Mouse (Mus musculus) left cerebral cortex, adult 9 months (tissue): ENCODE measurements around the gene Wfikkn1.
A peak's percentile ranks its signal among the peaks of the same experiment; 100 is the strongest.

ENCODE experiments used
- DNase-seq, 2 experiments: peaks; one replicate each; pipeline ENCODE4 v3.0.0; 2022; ENCODE audit warnings: low spot score in 2 of 2

The Wfikkn1 gene

GRCm38 (mm10) chr17:25837533-25837932 is 43.1 kb downstream of the Wfikkn1 start:
- no peak for DNase-seq

- peak in 1 of 2 experiments; percentile 84 for DNase-seq
Measured at GRCm38 (mm10) chr17:25837076-25837410, 43.6 kb downstream of the Wfikkn1 start, which contains the start of gene Rhbdl1. Rhbdl1 (minus strand) TSS chr17:25837295.

- no peak for DNase-seq
Measured at GRCm38 (mm10) chr17:25836397-25837075, 44.1 kb downstream of the Wfikkn1 start.

GRCm38 (mm10) chr17:25835816-25836215 is 44.8 kb downstream of the Wfikkn1 start:
- no peak for DNase-seq

- DNase-seq = no peak
Measured at GRCm38 (mm10) chr17:25835301-25835700, 45.4 kb downstream of the Wfikkn1 start.

- no peak for DNase-seq
Measured at GRCm38 (mm10) chr17:25834595-25835222, 45.9 kb downstream of the Wfikkn1 start.

GRCm38 (mm10) chr17:25833961-25834594 is 46.6 kb downstream of the Wfikkn1 start:
- DNase-seq = no peak

- peak in 1 of 2 experiments; percentile 86 for DNase-seq
Measured at GRCm38 (mm10) chr17:25833291-25833663, 47.4 kb downstream of the Wfikkn1 start, which contains the start of gene Stub1. Stub1 (minus strand) TSS chr17:25833404.

- DNase-seq = peak; percentile 98 to 99
Measured at GRCm38 (mm10) chr17:25832436-25833290, 48.0 kb downstream of the Wfikkn1 start.

GRCm38 (mm10) chr17:25831451-25832281 is 49.0 kb downstream of the Wfikkn1 start:
- no peak for DNase-seq

GRCm38 (mm10) chr17:25830806-25831431 is 49.7 kb downstream of the Wfikkn1 start:
- DNase-seq = no peak

GRCm38 (mm10) chr17:25830200-25830753 is 50.4 kb downstream of the Wfikkn1 start:
- DNase-seq = no peak

GRCm38 (mm10) chr17:25829558-25830017 is 51.1 kb downstream of the Wfikkn1 start:
- DNase-seq = no peak

- DNase-seq = peak in 1 of 2 experiments; percentile 84
Measured at GRCm38 (mm10) chr17:25828712-25829557, 51.7 kb downstream of the Wfikkn1 start, which contains the start of gene Jmjd8. Jmjd8 (plus strand) TSS chr17:25828867.

GRCm38 (mm10) chr17:25828223-25828594 is 52.4 kb downstream of the Wfikkn1 start:
- no peak for DNase-seq
